Mouse (Mus musculus) frontal cortex, postnatal 14 days (tissue): ENCODE results near the gene Ccdc65.
A peak's percentile ranks its signal among the peaks of the same experiment; 100 is the strongest.

Experiments used
- DNase-seq, 2 experiments: peaks; one replicate each; pipeline ENCODE4 v3.0.0; 2022; ENCODE audit warnings: low spot score in 2 of 2

Gene Ccdc65

DNA sequence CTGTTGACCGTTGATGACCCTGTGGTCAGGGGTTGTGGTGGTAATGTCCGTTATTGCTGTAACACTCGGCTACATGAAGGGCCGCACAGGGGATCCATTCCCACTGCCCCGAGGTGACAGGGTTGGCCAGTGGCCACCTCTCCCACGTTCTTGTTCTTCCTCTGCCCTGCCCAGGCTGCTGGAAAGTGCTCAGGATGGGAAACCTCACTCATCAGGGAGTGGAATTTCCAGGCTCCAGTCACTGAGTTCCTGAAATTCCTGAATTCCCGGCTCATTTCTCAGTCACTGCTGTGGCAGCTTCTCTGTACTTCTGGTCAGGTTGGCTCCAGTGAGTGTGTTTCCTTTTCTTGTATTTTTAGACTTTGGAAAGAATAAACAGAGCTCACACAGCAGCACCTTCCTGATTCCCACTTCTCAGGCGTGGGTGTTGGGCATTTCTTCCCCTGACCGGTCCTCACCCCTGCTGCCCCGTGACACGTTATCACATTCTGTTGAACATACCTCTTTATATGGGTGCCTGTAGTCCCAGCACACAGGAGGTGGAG lies 15.8 kb upstream of the Ccdc65 start:
- no peak for DNase-seq

GRCm38 (mm10) chr15:98695726-98696125 lies 12.3 kb upstream of the Ccdc65 start:
- no peak for DNase-seq

DNA sequence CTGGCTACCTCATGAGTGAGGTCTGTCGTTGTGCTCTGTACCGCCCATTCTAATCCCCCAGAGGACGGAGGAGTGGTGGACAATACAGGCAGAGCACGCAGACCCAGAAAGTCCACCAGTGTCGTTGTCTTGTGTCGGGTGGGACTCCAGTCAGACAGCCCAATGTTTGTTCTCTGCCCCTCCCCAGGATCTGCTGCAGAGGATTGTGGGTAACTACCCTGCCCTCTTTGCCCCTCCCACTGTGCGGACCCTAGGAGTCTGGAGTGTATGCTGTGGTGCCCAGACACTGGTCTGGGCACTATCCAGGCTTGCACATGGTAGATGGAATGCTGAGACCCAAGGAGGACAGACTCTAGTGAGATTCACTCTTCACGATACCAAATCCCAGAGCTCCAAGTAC lies 11.8 kb upstream of the Ccdc65 start:
- no peak for DNase-seq

- peak; percentile 74 to 86 for DNase-seq
Measured at GRCm38 (mm10) chr15:98699190-98700105, 8.6 kb upstream of the Ccdc65 start.

DNA sequence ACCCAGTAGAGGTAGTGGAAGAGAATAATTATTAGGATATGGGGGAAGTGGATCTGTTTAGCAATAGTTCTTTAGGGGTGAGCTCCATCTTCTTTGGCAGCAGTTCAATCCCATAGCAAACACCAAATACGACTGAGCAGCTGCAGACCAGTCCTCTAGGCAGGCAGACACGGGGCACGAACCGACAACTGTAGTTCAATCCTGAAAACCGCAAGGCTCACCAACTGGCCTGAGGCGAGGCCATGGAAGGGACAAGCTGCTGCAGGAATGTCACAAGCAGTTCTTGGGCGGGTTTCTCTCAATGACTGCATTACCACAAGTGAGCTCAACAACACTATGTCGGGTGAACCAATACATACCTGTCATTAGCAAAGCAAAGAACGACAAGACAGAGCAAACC lies 3.7 kb upstream of the Ccdc65 start:
- no peak for DNase-seq

GRCm38 (mm10) chr15:98710442-98710841 lies 2.4 kb downstream of the Ccdc65 start:
- DNase-seq: peak in 1 of 2 experiments; percentile 48

DNA sequence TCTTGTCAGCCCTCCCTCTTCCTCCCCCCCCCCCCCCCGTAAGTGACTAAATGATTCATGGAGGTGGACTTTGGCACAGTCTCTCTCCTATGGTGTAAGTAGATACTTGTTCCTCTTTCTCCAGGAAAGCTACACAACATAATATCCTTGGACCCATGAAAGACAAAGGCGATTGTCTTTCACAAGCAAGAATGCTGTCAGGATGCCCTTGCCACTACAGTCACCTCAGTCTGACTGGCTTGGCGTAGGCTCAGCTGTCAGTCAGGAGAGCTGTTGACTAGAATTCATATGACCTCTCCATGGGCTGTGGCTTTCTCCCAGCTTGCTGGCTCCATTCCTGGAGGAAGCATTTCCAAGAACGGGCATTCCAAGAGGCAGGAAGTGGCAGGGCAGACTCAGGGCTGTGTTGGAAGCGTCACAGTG lies 6.2 kb downstream of the Ccdc65 start:
- DNase-seq: no peak

GRCm38 (mm10) chr15:98717301-98717700 lies 9.3 kb downstream of the Ccdc65 start:
- DNase-seq: no peak

GRCm38 (mm10) chr15:98722191-98722590 lies 14.2 kb downstream of the Ccdc65 start:
- no peak for DNase-seq

- DNase-seq: no peak
Measured at GRCm38 (mm10) chr15:98722854-98723253, 14.8 kb downstream of the Ccdc65 start.

- no peak for DNase-seq
Measured at GRCm38 (mm10) chr15:98724441-98724840, 16.4 kb downstream of the Ccdc65 start.

GRCm38 (mm10) chr15:98726079-98726478 lies 18.1 kb downstream of the Ccdc65 start:
- DNase-seq: no peak

DNA sequence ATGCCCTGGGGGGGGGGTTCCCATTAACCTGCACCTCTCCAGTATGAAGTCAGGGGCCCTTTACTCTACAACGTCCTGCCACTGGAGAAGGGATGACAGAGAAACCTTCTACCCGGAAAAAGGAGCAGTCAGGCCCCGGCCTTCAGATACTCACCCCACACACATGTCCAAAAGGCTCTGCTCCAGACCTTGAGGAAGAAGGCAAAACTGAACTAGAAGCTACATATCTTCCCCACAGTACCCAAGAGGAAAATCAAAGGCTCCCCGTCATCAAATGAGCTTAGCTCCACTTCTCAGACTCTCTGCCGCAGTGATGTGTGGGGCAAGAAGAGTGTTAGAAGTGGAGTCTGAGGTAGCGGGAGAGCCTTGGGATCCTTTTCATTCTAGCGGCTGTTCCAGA lies 18.7 kb downstream of the Ccdc65 start:
- no peak for DNase-seq

GRCm38 (mm10) chr15:98727443-98728321 lies 19.7 kb downstream of the Ccdc65 start, which contains the start of gene Fkbp11:
Fkbp11 (minus strand) TSS chr15:98728198.
- DNase-seq: no peak

- DNase-seq: no peak
Measured at GRCm38 (mm10) chr15:98728366-98728765, 20.4 kb downstream of the Ccdc65 start.

- no peak for DNase-seq
Measured at GRCm38 (mm10) chr15:98729791-98730545, 22.0 kb downstream of the Ccdc65 start.

DNA sequence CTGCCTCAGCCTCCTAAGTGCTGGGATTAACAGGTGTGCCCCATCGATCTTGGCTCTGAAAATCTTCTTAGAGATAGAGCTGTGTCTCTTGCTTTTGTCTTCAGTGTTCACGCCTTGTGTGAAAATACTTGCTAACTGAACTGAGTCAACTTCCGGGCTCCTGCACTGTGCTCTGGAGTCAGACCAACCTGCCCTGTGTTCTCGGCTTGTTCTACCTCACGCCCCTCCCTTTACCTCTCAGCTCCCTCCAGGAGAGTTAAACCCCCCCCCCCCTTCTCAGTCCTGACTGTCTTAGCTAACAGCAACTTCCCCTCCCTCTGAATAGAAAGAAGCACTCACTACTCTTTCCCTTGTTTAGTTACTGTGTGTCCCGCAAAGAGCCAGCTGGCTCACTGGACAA lies 22.8 kb downstream of the Ccdc65 start:
- DNase-seq: no peak

- DNase-seq: no peak
Measured at GRCm38 (mm10) chr15:98732006-98732531, 24.1 kb downstream of the Ccdc65 start.

DNA sequence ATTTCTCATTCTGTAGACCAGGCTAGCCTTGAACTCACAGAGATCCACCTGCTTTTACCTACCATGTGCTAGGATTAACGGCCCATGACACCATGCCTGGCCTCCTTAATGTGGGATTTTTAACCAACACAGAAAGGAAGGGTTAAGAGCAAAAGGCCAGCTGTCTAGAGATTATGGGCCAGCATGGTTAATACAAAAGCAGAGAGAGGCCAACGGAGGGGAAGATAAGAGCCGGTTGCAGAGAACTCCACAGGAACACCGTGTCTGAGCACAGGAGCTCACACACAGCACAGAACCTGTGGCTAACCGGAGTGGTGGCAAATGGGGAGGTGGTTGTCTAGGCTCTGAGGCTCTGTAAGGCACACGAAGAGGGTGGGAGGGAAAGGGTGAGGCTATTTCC lies 25.4 kb downstream of the Ccdc65 start:
- DNase-seq: no peak

DNA sequence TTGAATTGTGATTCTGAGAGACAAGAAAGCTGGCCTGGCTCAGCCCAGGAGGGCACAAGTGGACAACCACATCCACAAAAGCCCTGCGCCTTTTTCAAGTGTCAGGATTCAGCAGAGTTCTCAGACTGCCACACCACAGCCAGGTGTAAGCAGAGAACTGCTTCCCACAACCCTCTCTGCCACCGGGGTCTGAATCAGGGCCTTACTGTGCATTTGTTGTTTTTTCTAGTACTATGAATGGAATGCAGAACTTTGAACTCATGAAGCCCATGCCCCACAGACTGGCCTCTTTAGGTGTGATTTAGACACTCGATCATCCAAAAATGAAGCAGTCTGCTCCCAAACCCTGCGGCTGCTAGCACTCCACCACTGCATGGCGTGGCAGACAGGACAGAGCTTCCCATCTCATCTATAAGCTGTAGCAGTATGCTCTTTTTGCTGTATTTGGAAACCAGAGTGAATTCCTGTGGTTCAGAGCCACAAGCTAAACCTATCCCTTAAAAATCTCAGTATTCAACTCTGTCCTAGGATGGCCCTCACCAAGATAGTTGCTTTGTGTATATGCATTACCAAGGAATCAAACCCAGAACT lies 26.1 kb downstream of the Ccdc65 start:
- DNase-seq: no peak

DNA sequence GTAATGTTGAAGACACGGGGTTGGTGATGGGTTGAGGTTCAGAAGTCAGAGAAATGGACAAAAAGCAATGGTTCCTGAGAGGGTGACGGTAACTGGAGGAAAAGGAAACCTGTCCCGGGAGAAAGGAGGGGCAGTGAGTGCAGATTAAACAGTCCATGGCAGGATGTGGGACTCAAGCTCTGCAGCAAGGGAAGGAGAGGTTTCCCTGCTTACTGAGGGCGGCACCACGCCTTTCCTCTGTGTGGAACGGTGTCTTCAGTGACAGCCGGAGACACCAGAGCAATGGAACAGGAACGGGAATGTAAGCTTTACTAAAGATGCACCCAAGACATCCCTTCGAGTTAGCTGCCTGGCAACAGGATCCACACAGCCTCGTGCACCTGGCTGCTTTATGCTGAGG lies 28.5 kb downstream of the Ccdc65 start:
- no peak for DNase-seq
